ENCODE assay signal across 14 mouse cellular contexts in the genomic region with DNA sequence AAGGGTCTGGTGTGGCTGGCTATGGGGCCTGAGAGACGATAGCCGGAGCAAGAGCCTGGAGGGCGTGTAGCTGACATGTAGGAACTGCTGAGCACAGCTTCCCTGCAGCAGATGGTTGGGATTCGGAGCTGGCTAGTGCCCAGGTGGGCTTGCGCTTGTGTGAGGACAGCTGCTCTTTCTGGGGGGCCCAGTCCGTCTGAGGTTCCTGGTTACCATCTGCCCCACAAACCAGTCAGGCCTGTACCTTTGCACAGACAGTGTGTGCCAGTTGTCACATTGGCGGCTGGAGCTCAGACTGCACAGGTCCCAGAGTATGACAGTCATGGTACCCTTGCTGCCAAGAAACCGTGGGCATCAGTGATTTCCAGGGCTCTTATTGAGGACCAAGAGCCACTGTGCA. TPM values are rescaled to one million over a fixed set of nuclear protein-coding genes. Genes with fewer than 3 reads are reported as not detected.
DNase-seq lines count a peak whose midpoint lies in the region; ATAC-seq and TF ChIP-seq lines count a peak whose summit lies in the region.
"Had no signal": no experiment of that assay in that cellular context is flagged by ENCODE, and none has a peak within 500 bp of the region (broad histone marks: within the 10 kb centered on the region; RNA-seq: fewer than 3 reads in every experiment).

No protein-coding gene starts in this region.

- 0 out of 2 replicates have a peak overlapping the region, but pooled peaks have one; percentile 35 for H3K9ac ChIP-seq in heart, embryonic 12.5 days
- no peak overlapping the region for H3K9ac ChIP-seq in forebrain, embryonic 16.5 days (replicated peaks; ENCODE audit: low read depth, low read length)
- H3K9ac ChIP-seq in liver, postnatal 0 days (replicated peaks) = peak overlapping the region; percentile 46
- H3K9ac ChIP-seq: limb, embryonic 15.5 days had no signal

- H3K4me3 ChIP-seq in heart, embryonic 12.5 days = no peak overlapping the region
- no peak overlapping the region for H3K4me3 ChIP-seq in forebrain, embryonic 16.5 days (replicated peaks; ENCODE audit: low read length)
- H3K4me3 ChIP-seq in liver, postnatal 0 days (ENCODE audit: low read depth, low read length) = no peak overlapping the region
- no peak overlapping the region for H3K4me3 ChIP-seq in limb, embryonic 10.5 days
- H3K4me3 ChIP-seq: limb, embryonic 15.5 days had no signal

- no peak for ATAC-seq in heart, embryonic 12.5 days (ENCODE audit: insufficient number of reproducible peaks, low FRiP score)
- ATAC-seq in forebrain, embryonic 16.5 days = peak; percentile 49
- ATAC-seq in liver, postnatal 0 days = no peak

- H3K36me3 ChIP-seq in heart, embryonic 12.5 days = peaks cover 71% of the 10 kb centered on the region
- H3K36me3 ChIP-seq in forebrain, embryonic 16.5 days (ENCODE audit: control insufficient read depth, insufficient read depth) = no peaks in the 10 kb centered on the region
- peaks cover 68% of the 10 kb centered on the region for H3K36me3 ChIP-seq in liver, postnatal 0 days (replicated peaks; ENCODE audit: insufficient read depth, low read length)
- H3K36me3 ChIP-seq in limb, embryonic 10.5 days = peaks cover 2% of the 10 kb centered on the region; the same call in 1 of the 2 replicates

- DNase-seq in heart, adult 8-10 months (ENCODE audit: low spot score) = no peak
- DNase-seq in right cerebral cortex, postnatal 14 days = peak; percentile 30
- DNase-seq in right cerebral cortex, postnatal 25 days = no peak
- DNase-seq in liver, postnatal 0 days = no peak
- DNase-seq in embryo, embryonic 11 days = no peak
- no peak for DNase-seq in limb, embryonic 10.5 days (ENCODE audit: low spot score)
- DNase-seq: B cell, adult 2 months; gastrocnemius, postnatal 10 days; heart, postnatal 4 days; kidney, postnatal 25 days had no signal

- 84% methylated on average over 8 of the region's 8 CpGs for WGBS in heart, embryonic 12.5 days
- WGBS in forebrain, embryonic 16.5 days = 59% methylated on average over 8 of the region's 8 CpGs
- 75% methylated on average over 8 of the region's 8 CpGs for WGBS in liver, postnatal 0 days (ENCODE audit: insufficient replicate concordance)
- WGBS in limb, embryonic 10.5 days = 88% methylated on average over 8 of the region's 8 CpGs

- H3K4me2 ChIP-seq in heart, embryonic 12.5 days = no peak overlapping the region
- no peak overlapping the region for H3K4me2 ChIP-seq in forebrain, embryonic 16.5 days (ENCODE audit: low read length)
- peak overlapping the region; percentile 63 for H3K4me2 ChIP-seq in liver, postnatal 0 days (ENCODE audit: low read depth, low read length)
- H3K4me2 ChIP-seq: limb, embryonic 15.5 days had no signal

- H3K27ac ChIP-seq in heart, embryonic 12.5 days (ENCODE audit: poor library complexity, severe bottlenecking) = no peak overlapping the region
- H3K27ac ChIP-seq in forebrain, embryonic 16.5 days (ENCODE audit: low read length) = no peak overlapping the region
- H3K27ac ChIP-seq in liver, postnatal 0 days (ENCODE audit: low read depth) = peak overlapping the region; percentile 83; the same call in 1 of the 2 replicates
- no peak overlapping the region for H3K27ac ChIP-seq in limb, embryonic 10.5 days
- H3K27ac ChIP-seq: limb, embryonic 15.5 days had no signal

- TF ChIP-seq CTCF in liver, postnatal 0 days (IDR thresholded peaks at IDR 0.05; ENCODE audit: low read depth) = no peak

- peaks cover 100% of the 10 kb centered on the region for H3K4me1 ChIP-seq in heart, embryonic 12.5 days (replicated peaks)
- peaks cover 9% of the 10 kb centered on the region for H3K4me1 ChIP-seq in forebrain, embryonic 16.5 days (replicated peaks; ENCODE audit: control insufficient read depth, insufficient read depth, low read length)
- H3K4me1 ChIP-seq in liver, postnatal 0 days (ENCODE audit: insufficient read depth) = peaks cover 98% of the 10 kb centered on the region
- peaks cover 23% of the 10 kb centered on the region for H3K4me1 ChIP-seq in limb, embryonic 10.5 days

- TF ChIP-seq EP300 in liver, postnatal 0 days (IDR thresholded peaks at IDR 0.05; ENCODE audit: low read depth) = no peak

- no peaks in the 10 kb centered on the region for H3K9me3 ChIP-seq in heart, embryonic 12.5 days (replicated peaks)
- H3K9me3 ChIP-seq in forebrain, embryonic 16.5 days (ENCODE audit: control insufficient read depth, low read length) = no peaks in the 10 kb centered on the region
- H3K9me3 ChIP-seq in liver, postnatal 0 days (ENCODE audit: low read length) = no peaks in the 10 kb centered on the region
- H3K9me3 ChIP-seq in limb, embryonic 10.5 days (replicated peaks) = no peaks in the 10 kb centered on the region
- H3K9me3 ChIP-seq: limb, embryonic 15.5 days had no signal

- no peaks in the 10 kb centered on the region for H3K27me3 ChIP-seq in heart, embryonic 12.5 days (replicated peaks)
- no peaks in the 10 kb centered on the region for H3K27me3 ChIP-seq in forebrain, embryonic 16.5 days (replicated peaks; ENCODE audit: control insufficient read depth, insufficient read depth, low read length)
- no peaks in the 10 kb centered on the region for H3K27me3 ChIP-seq in liver, postnatal 0 days (ENCODE audit: insufficient read depth, low read length)
- no peaks in the 10 kb centered on the region for H3K27me3 ChIP-seq in limb, embryonic 10.5 days (ENCODE audit: low read depth, poor library complexity, severe bottlenecking)
- H3K27me3 ChIP-seq: limb, embryonic 15.5 days had no signal

RNA-seq across cellular contexts. Expression of gene Zfpm1, which starts 25.9 kb away (rescaled TPM):
- 8.0 and 9.2 TPM in 2 replicates for polyA plus RNA-seq in heart, embryonic 12.5 days (2016; fragmentation: Nextera tagmentation; extraction: Ambion mirVana)
- total RNA-seq in heart, adult 8-10 months (2022) = 10 to 100 TPM; 18.1 to 23.2 (median 21.3) TPM
- 0.41 and 0.65 TPM in 2 replicates for polyA plus RNA-seq in forebrain, embryonic 16.5 days (2015; fragmentation: Nextera tagmentation; extraction: Ambion mirVana)
- 5.7 and 6.9 TPM in 2 replicates for polyA plus RNA-seq in liver, postnatal 0 days (2015; fragmentation: Nextera tagmentation; extraction: Ambion mirVana)
- 1.3 and 1.5 TPM in 2 replicates for polyA plus RNA-seq in limb, embryonic 10.5 days (2016; fragmentation: Nextera tagmentation; extraction: Ambion mirVana)

RNA-seq across cellular contexts. Expression of gene Trhr2, which starts 52.7 kb away (rescaled TPM):
- polyA plus RNA-seq in heart, embryonic 12.5 days (2016; fragmentation: Nextera tagmentation; extraction: Ambion mirVana) = not detected in 2 replicates
- total RNA-seq in heart, adult 8-10 months (2022) = not detected
- polyA plus RNA-seq in forebrain, embryonic 16.5 days (2015; fragmentation: Nextera tagmentation; extraction: Ambion mirVana) = not detected in 2 replicates
- polyA plus RNA-seq in liver, postnatal 0 days (2015; fragmentation: Nextera tagmentation; extraction: Ambion mirVana) = not detected in 2 replicates
- polyA plus RNA-seq in limb, embryonic 10.5 days (2016; fragmentation: Nextera tagmentation; extraction: Ambion mirVana) = not detected in 2 replicates
- total RNA-seq: gastrocnemius, postnatal 10 days; heart, postnatal 4 days had no signal
- polyA plus RNA-seq: embryonic facial prominence, embryonic 14.5 days had no signal
